Mouse (Mus musculus) thymus, postnatal 25 days (tissue): ENCODE measurements around the gene Depdc7.

ENCODE experiments used
- DNase-seq: peaks from one replicate; pipeline ENCODE4 v3.0.0; 2022

Gene Depdc7

GRCm38 (mm10) chr2:104742741-104743064, at the start of gene Depdc7:
Gene Depdc7, minus strand, starts transcription at chr2:104742878.
- peak; percentile 87 for DNase-seq

GRCm38 (mm10) chr2:104774763-104775162, 32.1 kb upstream of the Depdc7 start:
- DNase-seq, result no peak

- no peak for DNase-seq
Observed at GRCm38 (mm10) chr2:104768697-104769096, 26.0 kb upstream of the Depdc7 start.

GRCm38 (mm10) chr2:104764018-104764417, 21.3 kb upstream of the Depdc7 start:
- no peak for DNase-seq

- no peak for DNase-seq
Observed at GRCm38 (mm10) chr2:104763134-104763703, 20.5 kb upstream of the Depdc7 start.

- DNase-seq, result peak; percentile 21
Observed at GRCm38 (mm10) chr2:104750611-104751010, 7.9 kb upstream of the Depdc7 start.

GRCm38 (mm10) chr2:104748652-104749183, 6.0 kb upstream of the Depdc7 start:
- no peak for DNase-seq

- no peak for DNase-seq
Observed at GRCm38 (mm10) chr2:104746251-104746650, 3.6 kb upstream of the Depdc7 start.

- no peak for DNase-seq
Observed at GRCm38 (mm10) chr2:104743971-104744370, 1.3 kb upstream of the Depdc7 start.

- DNase-seq, result no peak
Observed at GRCm38 (mm10) chr2:104743160-104743559, 482 bp upstream of the Depdc7 start.

- no peak for DNase-seq
Observed at GRCm38 (mm10) chr2:104741896-104742740, 560 bp downstream of the Depdc7 start.

GRCm38 (mm10) chr2:104741015-104741758, 1.5 kb downstream of the Depdc7 start:
- no peak for DNase-seq

GRCm38 (mm10) chr2:104740248-104740949, 2.3 kb downstream of the Depdc7 start:
- DNase-seq, result no peak

- no peak for DNase-seq
Observed at GRCm38 (mm10) chr2:104739691-104740090, 3.0 kb downstream of the Depdc7 start.

GRCm38 (mm10) chr2:104736241-104736640, 6.4 kb downstream of the Depdc7 start:
- DNase-seq, result no peak

GRCm38 (mm10) chr2:104732562-104733256, 10.0 kb downstream of the Depdc7 start:
- no peak for DNase-seq

- no peak for DNase-seq
Observed at GRCm38 (mm10) chr2:104732033-104732444, 10.6 kb downstream of the Depdc7 start.

GRCm38 (mm10) chr2:104727369-104727768, 15.3 kb downstream of the Depdc7 start:
- DNase-seq, result no peak

GRCm38 (mm10) chr2:104722021-104722420, 20.7 kb downstream of the Depdc7 start:
- DNase-seq, result no peak

GRCm38 (mm10) chr2:104717827-104718226, 24.9 kb downstream of the Depdc7 start:
- DNase-seq, result no peak

- no peak for DNase-seq
Observed at GRCm38 (mm10) chr2:104717231-104717735, 25.4 kb downstream of the Depdc7 start.

GRCm38 (mm10) chr2:104716279-104716678, 26.4 kb downstream of the Depdc7 start, which contains the start of gene Pin1rt1:
Gene Pin1rt1, minus strand, starts transcription at chr2:104716379.
- DNase-seq, result no peak
